Mouse (Mus musculus) B cell, adult 62 days (primary cell): ENCODE measurements around the gene Enox1. TPM values are rescaled to one million over a fixed set of nuclear protein-coding genes. Genes with fewer than 3 reads are reported as not detected.

Source experiments
- total RNA-seq: library from RNA; stranded (reverse); gene quantifications from 4 replicates; pipeline ENCODE4 v1.2.4, GENCODE M21; 2023

The Enox1 gene
- total RNA-seq, result not detected in 4 replicates

GRCm38 (mm10) chr14:77156222-77156910 lies at the start of gene Enox1:
Enox1 (plus strand) TSS chr14:77156763.

Other genes with a start within 250 kb of the Enox1 start
- 1.2 to 2.6 TPM (median 1.5 TPM) in 4 replicates for gene Ccdc122, start 120.0 kb upstream of the Enox1 start, total RNA-seq
- gene Lacc1, start 119.9 kb upstream of the Enox1 start, total RNA-seq, result 6.8 to 10.2 TPM (median 8.1 TPM) in 4 replicates